Mouse (Mus musculus): Measurements from ENCODE around the gene Ssbp3.
A peak's percentile ranks its signal among the peaks of the same experiment; 100 is the strongest.

The Ssbp3 gene

DNA sequence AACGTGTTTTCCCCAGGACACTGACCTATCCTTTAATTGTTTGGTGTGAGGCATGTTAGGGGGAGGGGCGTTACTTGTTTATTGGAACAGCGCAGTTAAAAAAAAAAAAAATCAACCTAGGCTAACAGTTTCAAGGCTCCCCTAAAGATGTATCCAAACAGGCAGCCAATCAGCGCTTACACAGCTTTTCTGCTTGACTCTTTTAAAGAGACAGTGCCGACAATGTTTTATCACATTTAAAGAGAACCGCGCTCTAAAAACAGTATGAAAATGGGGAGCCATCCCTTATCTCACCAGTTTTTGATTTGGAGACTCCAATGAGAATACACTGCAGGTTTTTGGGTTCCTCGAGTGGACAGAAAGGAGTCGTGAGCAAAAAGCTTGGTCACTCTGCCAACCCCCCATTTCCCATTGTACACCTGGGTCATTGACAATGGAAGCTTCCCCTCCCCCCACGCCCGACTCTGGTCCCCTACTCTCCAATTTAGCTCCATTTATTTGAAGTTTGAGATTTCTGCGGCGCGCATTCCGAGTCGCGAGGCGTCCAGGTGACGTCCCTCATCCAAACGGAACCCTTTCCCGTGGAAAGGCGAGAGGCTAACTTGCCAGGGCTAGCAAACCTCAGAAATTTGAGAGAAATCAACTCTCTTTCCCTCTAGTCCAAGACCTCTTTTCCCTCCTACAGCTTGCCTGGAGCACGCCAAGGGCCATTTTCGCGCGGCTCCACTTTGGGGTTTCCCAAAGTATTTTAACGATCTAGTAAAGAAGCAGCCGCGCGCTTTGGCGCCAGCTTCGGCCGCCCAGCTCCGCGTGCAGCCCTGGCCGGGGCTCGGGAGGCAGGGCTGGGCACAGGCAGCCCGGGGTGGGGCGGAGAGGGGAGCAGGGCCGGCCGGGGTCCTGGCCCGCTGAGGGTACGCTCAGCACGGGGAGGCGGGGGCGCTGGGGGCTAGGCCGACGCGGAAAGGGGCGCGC is at the start of gene Ssbp3:
Ssbp3 (plus strand) TSS at position 501 of the 972 bp plus-strand sequence.
- DNase-seq (ENCODE audit: low spot score), result peak; percentile 95

DNA sequence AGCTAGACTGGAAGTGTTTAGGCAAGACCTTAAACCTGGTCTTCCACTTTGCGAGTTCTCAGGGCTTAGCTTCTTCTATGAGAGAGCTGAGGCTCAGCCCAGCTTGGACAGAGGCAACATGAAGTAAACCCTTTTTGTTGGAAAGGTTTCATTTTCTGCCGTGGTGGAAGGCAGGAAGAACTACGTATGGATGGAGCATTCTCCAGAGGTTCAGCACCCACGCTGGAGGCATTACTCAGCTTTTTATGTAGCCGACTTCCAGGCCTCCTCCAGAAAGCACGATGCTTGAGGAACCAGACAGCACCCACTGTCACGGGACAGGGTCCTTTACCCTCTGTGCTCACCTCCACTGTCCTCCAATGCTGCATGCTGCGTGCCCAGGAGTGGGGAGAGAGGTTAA is 48.6 kb upstream of the Ssbp3 start:
- DNase-seq (ENCODE audit: low spot score), result no peak

DNA sequence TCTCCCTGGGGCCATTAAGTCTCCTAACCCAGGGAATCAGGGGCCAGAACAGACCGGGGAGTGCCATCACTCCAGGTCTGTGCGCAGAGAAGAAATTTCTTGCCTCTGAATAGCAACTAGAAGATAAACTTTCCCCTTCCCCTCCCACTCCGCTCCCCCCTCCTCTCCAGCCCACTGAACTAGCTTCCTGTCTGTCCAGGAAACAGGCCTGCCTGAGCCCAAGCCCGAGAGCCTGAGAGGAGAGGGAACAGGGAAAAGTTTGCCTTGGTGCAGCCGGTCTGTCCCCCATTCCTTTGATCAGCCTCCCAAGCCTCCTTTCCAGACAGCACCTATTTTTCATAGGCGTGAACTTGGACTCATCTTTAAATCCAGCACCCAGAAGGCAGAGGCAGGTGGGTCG is 48.2 kb upstream of the Ssbp3 start:
- no peak for DNase-seq (ENCODE audit: low spot score)

DNA sequence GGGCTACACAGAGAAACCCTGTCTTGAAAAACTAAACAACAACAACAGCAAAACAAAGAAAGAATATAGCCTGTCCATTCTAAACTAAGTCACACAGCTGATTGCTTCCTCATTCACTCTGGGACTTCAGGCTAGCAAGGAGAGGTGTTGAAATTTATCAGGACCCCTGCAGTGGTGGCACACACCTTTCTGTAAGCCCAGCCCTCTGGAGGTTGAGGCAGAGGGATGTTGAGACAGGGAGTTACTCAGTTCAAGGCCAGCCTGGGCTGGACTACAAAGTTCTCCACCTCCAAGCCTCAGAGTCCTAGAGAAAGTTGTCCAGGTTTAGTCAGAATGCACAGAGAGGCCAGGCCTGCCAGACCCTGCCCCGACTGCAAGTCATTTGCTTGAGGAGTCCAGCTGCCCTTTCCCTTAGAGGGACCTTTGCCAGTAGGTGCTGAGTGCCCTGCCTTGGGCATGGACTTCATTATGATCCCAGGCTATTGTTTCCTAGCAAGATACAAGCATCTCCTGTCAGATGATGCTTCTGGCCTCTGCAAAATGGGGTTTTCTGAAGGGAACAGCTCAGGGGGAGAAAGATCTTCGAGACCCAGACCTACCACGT is 47.6 kb upstream of the Ssbp3 start:
- DNase-seq (ENCODE audit: low spot score), result no peak

DNA sequence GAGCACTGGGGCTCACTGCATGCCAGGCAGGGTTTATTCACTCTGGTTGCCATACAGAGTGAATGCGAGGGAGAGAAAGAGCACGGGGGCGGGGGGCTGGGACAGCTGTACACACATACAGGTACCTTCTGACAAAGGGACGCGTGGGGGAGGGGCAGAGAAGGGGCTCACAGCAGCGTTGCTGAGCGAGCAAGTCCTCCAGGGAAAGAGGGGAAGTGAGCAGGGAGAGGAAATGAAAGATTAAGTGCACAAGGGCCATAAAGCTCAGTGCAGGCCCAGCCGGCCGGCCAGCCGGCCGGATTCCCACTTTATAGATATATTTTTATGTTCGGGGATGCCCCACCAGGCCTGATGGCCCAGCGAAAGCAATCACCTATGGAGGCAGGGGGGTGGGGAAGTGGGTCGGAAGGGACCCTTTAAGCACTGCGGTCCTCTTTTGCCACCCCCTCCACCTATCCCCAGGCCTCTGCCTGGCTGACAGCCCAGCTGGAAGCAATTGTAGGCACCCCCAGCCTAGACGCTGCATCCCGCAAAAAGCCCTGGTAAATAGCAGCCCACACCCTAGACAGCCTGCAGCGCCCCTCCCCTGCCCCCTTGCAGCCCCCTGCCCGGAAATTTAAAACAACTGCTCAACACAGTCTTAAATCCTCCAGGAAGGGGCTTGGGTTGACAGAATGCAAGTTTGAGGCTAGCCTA is 44.9 kb upstream of the Ssbp3 start:
- no peak for DNase-seq (ENCODE audit: low spot score)

DNA sequence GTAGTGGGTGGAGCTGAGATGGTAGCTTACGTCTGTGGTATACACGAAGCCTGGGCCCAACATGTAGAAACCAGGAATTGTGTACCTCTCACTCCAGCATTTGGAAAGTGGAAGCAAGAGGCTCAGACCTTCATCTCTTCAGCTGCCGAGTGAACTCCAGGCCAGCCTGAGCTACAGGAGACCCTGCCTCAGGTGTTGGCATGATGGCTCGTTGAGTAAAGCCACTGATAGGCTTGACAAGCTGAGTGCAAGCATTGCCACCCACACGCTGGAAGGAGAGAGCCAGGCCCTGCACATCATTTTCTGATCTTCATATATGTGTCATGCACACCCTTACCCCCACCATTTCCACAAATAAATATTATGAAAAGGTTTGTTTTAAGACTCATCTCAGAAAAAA is 44.1 kb upstream of the Ssbp3 start:
- no peak for DNase-seq (ENCODE audit: low spot score)

DNA sequence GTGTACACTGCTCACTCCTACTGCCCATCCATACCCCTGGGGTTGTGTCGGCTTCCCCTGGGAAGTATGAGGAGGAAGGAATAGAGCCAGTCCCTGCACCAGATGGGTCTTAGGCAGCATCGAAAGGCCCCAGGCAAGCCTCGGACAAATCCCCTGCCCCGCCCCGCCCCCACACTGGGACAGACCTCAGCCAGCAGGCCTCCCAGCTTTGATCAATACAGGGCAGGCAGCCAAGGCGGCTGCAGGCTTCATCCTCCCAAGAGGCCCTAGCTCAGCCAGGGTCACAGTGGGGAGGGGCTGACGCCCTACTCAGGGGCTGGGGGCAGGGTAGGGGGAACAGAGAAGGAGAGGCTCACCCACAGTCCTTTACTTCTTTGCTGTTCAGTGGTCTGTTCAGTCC is 43.7 kb upstream of the Ssbp3 start:
- peak; percentile 81 for DNase-seq (ENCODE audit: low spot score)

DNA sequence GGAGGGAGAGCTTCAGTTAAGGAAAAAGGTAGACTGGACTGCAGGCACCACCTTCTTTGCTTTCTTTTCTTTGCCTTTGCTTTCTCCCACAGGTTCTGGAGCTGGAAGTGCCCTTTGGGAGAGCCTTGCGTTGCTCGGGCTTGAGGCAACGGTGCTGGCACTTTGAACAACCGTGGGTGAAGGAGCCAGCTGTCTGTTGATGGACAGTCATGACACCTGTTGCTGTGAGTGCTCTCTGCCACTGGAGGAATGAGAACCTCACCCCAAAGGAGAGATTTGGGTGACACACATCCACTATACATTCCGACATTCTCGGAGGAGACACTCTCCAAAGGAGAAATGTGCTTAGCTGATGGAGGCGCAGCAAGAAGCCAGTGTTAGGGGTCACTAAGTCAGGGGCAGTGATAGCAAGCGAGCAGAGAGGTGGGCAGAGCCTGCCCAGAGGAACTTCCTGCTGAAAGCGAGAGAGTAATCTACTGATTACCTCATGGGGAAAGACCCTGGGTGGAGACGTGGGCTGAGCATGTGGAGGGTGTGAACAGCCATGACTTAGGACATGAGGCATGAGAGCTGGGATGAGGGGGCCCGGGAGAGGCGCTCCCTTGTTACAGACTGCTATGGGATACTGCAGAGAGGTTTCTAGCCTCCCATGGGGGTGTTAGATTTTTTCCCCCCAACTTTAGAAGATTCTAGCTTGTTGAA is 41.6 kb upstream of the Ssbp3 start:
- no peak for DNase-seq (ENCODE audit: low spot score)

DNA sequence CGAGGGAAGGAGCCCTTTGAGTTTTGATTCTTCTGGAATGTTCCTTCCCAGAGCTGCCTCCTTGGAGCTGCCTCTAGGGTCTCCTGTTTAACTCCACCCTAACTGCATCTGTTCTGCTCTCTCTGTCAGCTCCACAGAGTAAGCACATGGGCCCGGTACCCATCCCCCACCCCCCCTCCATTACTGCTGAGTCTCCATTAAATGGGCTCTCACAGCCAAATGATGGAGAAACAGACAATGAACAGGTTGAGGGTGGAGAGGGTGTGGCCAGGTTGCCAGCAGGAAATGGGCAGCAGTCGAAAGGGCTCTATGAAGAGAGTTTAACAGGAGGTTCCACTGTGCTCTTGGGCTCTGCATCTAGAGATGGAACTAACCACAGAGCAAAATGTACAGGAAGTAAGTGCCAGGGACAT is 41.0 kb upstream of the Ssbp3 start:
- no peak for DNase-seq (ENCODE audit: low spot score)

DNA sequence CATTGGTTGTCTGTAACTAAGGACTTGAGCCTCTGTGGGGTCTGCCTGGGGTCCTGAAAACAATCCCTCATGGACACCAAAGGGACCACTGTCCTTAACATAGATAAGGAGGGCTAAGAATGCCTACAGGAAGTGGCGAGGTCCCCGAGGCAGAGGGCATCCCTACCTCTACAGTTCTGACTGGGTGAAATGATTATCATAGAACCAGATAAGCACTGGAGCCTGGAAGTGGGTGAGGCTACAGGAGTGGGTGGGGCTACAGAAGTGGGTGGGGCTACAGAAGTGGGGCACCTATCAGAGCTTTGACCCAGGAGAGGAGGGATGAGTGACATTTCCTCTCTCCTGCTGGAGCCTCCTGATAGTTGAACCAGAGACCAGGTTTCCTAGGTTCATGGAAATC is 39.9 kb upstream of the Ssbp3 start:
- DNase-seq (ENCODE audit: low spot score), result no peak

DNA sequence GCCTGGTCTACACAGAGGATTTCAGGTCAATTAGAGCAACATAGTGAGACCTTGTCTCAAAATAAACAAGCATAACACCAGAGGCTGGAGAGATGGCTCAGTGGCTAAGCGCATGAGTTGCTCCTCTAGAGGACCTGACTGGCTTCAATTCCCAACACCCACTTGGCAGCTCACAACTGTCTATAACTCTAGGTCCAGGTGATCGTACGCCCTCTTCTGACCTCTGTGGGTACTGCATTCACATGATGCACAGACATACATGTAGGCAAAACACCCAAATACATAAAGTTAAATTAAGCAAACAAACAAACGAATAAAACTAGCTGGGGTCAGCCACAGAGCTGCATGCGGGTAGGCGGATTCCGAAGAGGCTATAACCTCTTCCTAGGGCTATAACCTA is 36.0 kb upstream of the Ssbp3 start:
- DNase-seq (ENCODE audit: low spot score), result no peak

DNA sequence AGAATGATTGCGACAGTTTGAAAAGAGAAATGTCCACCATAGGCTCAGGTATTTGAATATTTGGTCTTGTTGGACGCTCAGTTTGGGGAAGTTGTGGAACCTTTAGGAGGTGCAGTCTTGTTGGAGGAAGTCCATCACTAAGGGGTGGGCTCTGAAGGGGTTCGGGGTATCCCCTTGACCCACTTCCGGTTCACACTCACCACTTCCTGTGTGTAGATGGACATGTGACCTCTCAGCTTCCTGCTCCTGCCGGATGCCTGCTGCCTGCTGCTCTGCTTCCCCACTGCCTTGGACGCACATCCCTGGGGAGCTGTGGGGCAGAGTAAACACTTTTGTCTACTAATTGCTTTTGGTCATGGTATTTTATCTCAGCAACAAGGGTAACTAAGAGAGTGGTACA is 29.4 kb upstream of the Ssbp3 start:
- no peak for DNase-seq (ENCODE audit: low spot score)

DNA sequence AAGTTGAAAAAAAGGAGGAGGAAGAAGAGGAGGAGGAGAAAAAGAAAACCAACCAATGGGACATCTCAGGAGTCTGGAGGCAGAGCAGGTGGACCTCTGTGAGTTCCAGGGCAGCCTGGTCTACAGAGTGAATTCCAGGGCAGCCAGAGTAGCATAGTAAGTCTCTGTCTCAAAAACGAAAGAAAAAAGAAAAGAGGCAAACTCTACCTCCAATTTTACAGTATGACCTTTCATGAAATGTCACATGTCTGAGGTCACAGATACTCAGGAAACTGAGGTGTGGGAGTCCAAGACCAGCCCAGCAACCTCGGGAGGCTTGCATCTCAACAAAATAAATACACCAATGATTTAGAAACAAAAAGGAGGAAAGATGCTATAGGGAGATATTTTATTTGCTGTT is 27.4 kb upstream of the Ssbp3 start:
- DNase-seq (ENCODE audit: low spot score), result no peak

DNA sequence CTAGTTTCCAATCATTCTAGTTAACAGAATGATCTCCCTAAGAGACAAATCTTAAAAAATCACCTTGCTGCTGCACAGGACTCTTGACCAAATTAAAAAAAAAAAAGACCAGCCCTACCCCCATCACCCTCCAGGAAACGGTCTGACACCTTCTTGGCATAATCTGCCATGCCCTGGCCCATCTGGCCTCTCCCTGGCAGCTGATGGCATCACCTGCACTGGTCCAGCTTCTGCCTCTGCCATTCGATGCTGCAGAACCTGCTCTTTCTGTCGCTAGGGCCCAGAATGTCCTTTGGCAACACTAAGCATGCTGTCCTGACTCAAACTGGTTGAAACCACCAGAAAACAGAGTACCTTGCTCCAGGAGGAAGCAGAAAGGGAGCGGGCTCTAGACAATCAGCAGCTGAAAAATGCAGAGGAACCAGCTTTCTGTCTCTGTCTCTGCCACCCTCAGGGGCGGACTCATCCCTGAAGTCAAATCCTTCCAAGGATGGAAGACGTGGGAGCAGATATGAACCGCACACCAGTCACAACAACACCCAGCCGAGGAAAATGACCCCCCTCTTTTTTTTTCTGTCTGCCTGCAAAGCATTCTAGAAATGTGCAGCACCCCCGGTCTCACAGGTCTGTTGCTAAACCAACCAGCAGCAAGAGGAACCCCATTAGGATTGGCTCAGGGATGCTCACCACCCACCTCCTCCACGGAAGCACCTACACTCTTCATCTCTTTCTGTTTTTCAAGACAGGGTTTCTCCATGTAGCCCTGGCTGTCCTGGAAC is 24.0 kb upstream of the Ssbp3 start:
- no peak for DNase-seq (ENCODE audit: low spot score)

DNA sequence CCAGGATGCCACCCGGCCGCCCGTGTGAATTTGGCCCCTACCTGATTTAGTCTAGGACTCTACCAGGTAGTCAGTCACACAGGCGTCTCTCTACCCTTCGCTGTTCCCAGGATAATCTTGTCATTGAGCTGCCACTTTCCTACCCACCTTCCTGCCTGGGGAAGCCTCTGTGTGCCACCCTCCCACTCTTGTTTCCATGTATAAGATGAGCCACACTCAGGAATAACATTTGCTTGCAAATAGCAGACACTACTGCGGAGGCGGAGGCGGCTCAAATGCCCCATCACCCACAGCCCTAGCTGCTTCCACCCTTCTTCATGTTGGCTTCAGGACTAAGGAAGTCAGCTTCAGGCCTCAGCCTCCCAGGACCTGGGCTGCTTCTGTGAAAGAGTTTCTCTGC is 14.4 kb upstream of the Ssbp3 start:
- DNase-seq (ENCODE audit: low spot score), result no peak

DNA sequence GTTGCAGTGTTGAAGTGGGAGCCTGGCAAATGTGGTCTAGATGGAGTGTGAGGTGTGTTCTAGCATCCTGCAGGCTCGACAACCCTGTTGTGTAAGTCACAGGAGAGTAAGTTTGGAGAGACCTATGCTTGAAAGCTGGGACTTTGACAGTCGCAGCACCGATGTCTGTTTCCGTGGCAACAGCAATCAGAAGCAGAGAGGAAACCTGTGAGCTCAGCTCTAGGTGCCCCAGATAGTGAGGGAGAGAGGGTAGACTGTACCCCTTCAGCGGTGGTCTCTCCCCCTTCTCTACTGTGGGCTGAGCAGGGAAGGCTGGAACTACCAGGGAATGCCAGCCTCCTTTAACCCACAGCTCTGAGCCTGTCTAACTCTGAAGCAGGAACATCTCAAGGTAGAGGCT is 11.6 kb upstream of the Ssbp3 start:
- DNase-seq (ENCODE audit: low spot score), result peak; percentile 23

DNA sequence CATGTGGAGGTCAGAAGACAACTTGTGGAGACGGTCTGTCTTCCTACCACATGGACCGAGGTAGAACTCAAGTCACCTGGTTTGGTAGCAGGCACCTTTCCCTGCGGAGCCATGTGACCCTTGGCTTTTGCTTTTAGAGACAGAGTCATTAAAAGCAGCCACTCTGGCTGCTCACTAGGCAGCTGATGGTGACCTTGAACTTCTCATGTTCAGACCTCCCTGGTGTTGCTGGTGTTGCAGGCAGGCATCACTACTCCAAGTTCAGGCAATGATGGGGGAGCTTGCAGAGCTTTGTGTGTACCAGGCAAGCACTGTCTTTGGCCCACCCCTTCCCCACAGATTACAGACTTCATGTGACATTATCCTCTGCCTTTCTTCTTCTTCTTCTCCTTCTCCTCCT is 11.0 kb upstream of the Ssbp3 start:
- no peak for DNase-seq (ENCODE audit: low spot score)

DNA sequence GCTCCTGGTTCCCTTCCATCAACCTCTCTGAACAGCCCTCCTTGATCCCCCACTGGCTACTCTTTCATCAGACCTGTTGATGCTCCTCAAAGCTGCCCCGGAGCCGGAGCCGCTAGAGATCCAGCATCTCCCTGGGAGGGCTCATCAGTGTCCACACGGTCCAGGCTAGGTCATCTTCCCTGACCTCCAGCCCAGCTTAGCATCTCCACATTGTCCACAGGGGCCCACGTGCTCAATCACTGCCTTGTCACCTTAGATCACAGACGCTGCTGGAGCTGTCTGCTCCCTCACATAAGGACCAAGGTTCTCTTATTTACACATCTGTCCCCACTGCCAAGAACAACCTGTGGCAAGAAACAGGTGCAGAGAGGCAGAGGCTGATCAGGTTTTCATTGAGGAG is 9.8 kb upstream of the Ssbp3 start:
- peak; percentile 23 for DNase-seq (ENCODE audit: low spot score)

DNA sequence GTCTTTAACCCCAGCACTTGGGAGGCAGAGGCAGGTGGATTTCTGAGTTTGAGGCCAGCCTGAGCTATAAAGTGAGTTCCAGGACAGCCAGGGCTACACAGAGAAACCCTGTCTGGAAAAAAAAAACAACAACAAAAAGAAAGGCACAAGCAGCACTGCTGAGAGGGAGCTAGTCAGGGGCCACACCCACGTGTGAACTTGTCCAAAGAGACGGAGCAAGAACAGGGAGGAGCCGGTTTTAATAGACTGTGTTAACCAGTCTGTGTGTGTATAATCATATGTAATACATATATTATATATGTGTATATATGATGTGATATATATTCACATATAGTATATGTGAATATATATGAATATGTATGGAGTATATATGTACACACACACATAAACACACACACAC is 8.9 kb upstream of the Ssbp3 start:
- DNase-seq (ENCODE audit: low spot score), result no peak

DNA sequence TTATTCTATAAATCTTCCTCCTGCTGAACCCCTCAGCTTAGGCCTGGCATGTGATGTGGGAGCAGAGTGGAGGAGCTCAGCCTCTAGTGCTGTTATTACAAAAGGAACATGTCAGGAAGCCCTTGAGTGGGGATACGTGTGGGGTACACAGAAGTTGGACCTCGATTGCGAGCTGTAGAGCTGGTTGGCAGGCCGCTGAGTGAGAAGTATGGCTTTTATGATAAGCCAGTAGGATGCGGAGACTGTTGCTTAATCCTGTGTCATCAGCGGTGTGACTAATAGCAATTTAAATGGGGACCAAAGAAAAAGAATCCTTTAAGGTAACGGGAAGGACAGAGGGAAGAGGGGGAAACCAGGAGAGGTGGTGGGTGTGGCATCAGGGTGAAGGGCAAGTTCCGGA is 8.3 kb upstream of the Ssbp3 start:
- no peak for DNase-seq (ENCODE audit: low spot score)

DNA sequence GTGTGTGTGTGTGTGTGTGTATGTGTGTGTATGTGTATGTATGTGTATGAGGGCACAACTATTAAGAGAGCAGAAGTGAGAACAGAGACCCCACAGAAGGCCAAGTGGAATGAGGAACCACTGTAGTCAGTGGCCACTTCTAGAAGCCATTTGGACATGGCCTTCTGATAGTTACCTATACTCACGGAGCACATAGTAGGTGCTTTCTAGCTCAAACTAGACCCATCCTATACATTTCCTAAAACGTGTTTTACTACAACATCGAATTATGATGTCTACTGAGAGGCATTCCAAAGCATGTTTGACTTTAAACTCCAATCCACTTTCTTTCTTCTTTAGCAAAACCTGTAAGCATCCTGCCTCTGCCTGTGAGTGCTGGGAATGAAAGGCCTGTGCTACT is 4.6 kb upstream of the Ssbp3 start:
- DNase-seq (ENCODE audit: low spot score), result no peak

All from retina, embryonic 14.5 days (tissue).